Mouse (Mus musculus) C2C12 (cell line): ENCODE measurements around the gene Gm37240.

ENCODE experiments used
- CTCF ChIP-seq: IDR thresholded peaks from one replicate; pipeline ENCODE4 v1.5.1; 2011; ENCODE audit not compliant: control insufficient read depth, insufficient read depth, insufficient read length
- MYOD1 ChIP-seq: IDR thresholded peaks from one replicate; pipeline ENCODE4 v1.6.1; 2011; ENCODE audit warnings: low read depth; ENCODE audit not compliant: control insufficient read depth, insufficient read length
- USF1 ChIP-seq: IDR thresholded peaks from one replicate; pipeline ENCODE4 v1.6.1; 2011; ENCODE audit warnings: low read depth, mild to moderate bottlenecking, control low read depth, moderate library complexity

GRCm38 (mm10) chr3:84477498-84477897 is 1409.8 kb downstream of the Gm37240 start:
- TF ChIP-seq USF1, result no peak
- TF ChIP-seq MYOD1, result no peak
- no peak for TF ChIP-seq CTCF
